Mouse (Mus musculus): ENCODE measurements around the gene Sele. TPM values are rescaled to one million over a fixed set of nuclear protein-coding genes. Genes with fewer than 3 reads are reported as not detected.
"Not testable (repeated sequence)": the region's sequence is repeated elsewhere in the genome, so short reads cannot be mapped to it uniquely, and the experiment has no call there.

The Sele gene
- under 1 TPM; 0.16 to 0.41 TPM for total RNA-seq (2021)

- no peak for DNase-seq (ENCODE audit: extremely low spot score in 1 of 2, low spot score in 2 of 2)
- intact Hi-C loops (cut with DNase I): no loop called here
These were observed at the start of gene Sele for GRCm38 (mm10) chr1:164047934-164048333. Sele (plus strand) TSS chr1:164048234.

- intact Hi-C loops (cut with DNase I): no loop called here
- DNase-seq (ENCODE audit: extremely low spot score in 1 of 2, low spot score in 2 of 2): no peak
These were observed 46.1 kb upstream of the Sele start for GRCm38 (mm10) chr1:164001831-164002452.

- DNase-seq (ENCODE audit: extremely low spot score in 1 of 2, low spot score in 2 of 2): no peak
- intact Hi-C loops (cut with DNase I): no loop called here
These were observed 43.7 kb upstream of the Sele start for GRCm38 (mm10) chr1:164004311-164004710.

GRCm38 (mm10) chr1:164009235-164009634 is 38.8 kb upstream of the Sele start:
- peak in 1 of 2 experiments; percentile 28 for DNase-seq (ENCODE audit: extremely low spot score in 1 of 2, low spot score in 2 of 2)
- intact Hi-C loops (cut with DNase I): loop anchor here (5.0 kb wide), 1 partner anchor 128 kb away; no protein-coding TSS in a partner anchor

- intact Hi-C loops (cut with DNase I): no loop called here
These were observed 33.4 kb upstream of the Sele start for GRCm38 (mm10) chr1:164014616-164015015.

DNA sequence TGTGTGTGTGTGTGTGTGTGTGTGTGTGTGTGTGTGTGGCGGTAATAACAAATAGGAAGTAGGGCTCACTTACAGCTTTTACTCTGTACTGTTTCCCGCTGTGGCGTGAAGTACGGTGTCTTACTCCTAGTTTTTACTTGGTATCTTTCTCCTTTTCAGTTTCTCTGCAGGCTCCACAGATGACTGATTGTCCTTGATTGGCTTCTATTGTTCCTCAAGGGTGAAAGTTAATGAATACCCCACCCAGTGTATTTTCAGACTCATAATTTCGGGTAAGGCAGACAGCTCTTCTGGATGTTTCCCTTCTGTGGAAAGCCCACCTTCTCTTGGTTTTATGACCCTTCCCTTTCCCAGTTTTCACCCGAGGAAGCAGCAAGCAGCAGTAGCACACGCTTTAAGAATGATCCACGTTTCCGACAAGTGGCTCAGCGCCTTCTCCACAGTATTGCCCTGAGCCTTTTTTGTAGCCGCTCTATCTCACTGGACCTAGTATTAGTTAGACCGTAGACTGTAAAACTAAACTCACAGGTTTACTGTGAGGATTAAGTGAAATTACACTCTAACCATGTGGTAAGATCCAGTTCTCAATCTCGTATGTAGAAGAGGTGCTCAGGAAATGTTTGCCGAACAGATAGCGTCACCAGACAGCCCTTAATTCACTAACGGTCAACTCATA is 29.7 kb upstream of the Sele start:
- DNase-seq (ENCODE audit: extremely low spot score in 1 of 2, low spot score in 2 of 2): no peak
- intact Hi-C loops (cut with DNase I): no loop called here

More at GRCm38 (mm10) chr1:164014616-164015015, 33.4 kb upstream of the Sele start:
- no peak for DNase-seq (ENCODE audit: extremely low spot score in 1 of 2, low spot score in 2 of 2)

DNA sequence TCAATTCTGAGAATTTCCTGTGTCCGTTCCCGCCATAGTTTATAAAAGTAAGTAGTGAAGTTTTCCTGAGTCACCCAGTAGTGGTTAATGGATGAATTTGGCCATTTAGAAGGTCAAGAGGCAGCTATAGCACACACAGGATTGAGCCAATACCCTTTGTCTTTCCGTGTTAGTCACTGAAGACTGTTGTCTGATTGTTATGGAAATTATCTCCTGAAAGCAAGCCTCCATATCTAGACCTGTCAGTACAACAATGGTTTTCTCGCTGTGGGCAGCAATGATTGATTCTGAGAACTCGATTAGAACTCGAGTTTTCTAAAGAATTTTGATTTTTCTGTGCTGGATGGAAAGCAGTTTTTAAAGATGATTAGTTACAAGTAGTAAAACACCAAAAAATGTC is 28.2 kb upstream of the Sele start:
- intact Hi-C loops (cut with DNase I): no loop called here
- DNase-seq (ENCODE audit: extremely low spot score in 1 of 2, low spot score in 2 of 2): no peak

DNA sequence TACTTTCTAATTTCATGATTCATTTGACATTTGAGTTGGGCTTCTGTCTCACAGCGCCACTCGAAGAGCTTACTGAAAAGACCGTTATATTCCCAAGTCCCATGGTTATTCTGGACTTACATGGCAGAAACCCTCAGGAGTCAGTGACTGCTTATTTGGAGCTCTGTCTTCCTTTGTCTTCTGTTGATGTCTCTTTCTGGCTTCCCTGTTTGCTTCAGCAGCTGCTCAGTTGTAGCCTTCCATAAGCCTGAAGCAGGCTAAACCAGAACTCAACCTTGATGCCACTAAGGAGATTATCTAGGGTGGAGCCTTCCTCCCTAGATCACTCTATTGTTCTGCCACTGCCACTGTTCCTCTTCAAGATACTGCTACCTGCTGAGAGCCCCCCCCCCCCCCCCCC is 27.3 kb upstream of the Sele start:
- DNase-seq (ENCODE audit: extremely low spot score in 1 of 2, low spot score in 2 of 2); intact Hi-C loops (cut with DNase I): not testable (repeated sequence)

- intact Hi-C loops (cut with DNase I); DNase-seq (ENCODE audit: extremely low spot score in 1 of 2, low spot score in 2 of 2): not testable (repeated sequence)
These were observed 25.9 kb upstream of the Sele start for GRCm38 (mm10) chr1:164022106-164022505.

GRCm38 (mm10) chr1:164025685-164026084 is 22.3 kb upstream of the Sele start:
- DNase-seq (ENCODE audit: extremely low spot score in 1 of 2, low spot score in 2 of 2): no peak
- intact Hi-C loops (cut with DNase I): no loop called here

DNA sequence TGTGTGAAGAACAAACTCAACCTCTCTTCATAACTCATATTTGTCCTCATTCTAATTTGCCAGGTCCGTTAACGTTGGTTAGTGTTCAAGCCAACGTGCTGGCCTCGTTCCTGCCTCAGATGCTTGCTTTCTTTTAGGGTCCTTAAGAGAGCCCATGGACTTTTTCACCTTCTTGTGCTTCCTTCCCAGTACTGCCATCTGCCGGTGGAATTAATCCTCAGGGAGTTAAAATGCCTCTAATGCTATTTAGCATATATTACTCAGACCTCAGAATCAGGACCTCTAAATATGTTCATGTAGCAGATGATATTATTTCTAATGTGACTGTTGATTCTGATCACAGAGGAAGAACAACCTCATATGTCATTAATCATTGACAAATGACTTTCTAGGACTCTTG is 20.6 kb upstream of the Sele start:
- DNase-seq (ENCODE audit: extremely low spot score in 1 of 2, low spot score in 2 of 2): no peak
- intact Hi-C loops (cut with DNase I): no loop called here

- intact Hi-C loops (cut with DNase I): no loop called here
- no peak for DNase-seq (ENCODE audit: extremely low spot score in 1 of 2, low spot score in 2 of 2)
These were observed 7.5 kb upstream of the Sele start for GRCm38 (mm10) chr1:164040385-164041135.

GRCm38 (mm10) chr1:164043549-164043948 is 4.5 kb upstream of the Sele start:
- DNase-seq (ENCODE audit: extremely low spot score in 1 of 2, low spot score in 2 of 2): no peak
- intact Hi-C loops (cut with DNase I): no loop called here

- DNase-seq (ENCODE audit: extremely low spot score in 1 of 2, low spot score in 2 of 2): no peak
- intact Hi-C loops (cut with DNase I): no loop called here
These were observed 5.5 kb downstream of the Sele start for GRCm38 (mm10) chr1:164053561-164053960.

- intact Hi-C loops (cut with DNase I): no loop called here
- no peak for DNase-seq (ENCODE audit: extremely low spot score in 1 of 2, low spot score in 2 of 2)
These were observed 6.8 kb downstream of the Sele start for GRCm38 (mm10) chr1:164054800-164055199.

GRCm38 (mm10) chr1:164060071-164060470 is 12.0 kb downstream of the Sele start:
- intact Hi-C loops (cut with DNase I): loop anchor here (5.0 kb wide), 1 partner anchor 77 kb away; no protein-coding TSS in a partner anchor

GRCm38 (mm10) chr1:164061278-164061677 is 13.2 kb downstream of the Sele start:
- intact Hi-C loops (cut with DNase I): loop anchor here (5.0 kb wide), 1 partner anchor 76 kb away; no protein-coding TSS in a partner anchor
- no peak for DNase-seq (ENCODE audit: extremely low spot score in 1 of 2, low spot score in 2 of 2)

More at GRCm38 (mm10) chr1:164060071-164060470, 12.0 kb downstream of the Sele start:
- no peak for DNase-seq (ENCODE audit: extremely low spot score in 1 of 2, low spot score in 2 of 2)

DNA sequence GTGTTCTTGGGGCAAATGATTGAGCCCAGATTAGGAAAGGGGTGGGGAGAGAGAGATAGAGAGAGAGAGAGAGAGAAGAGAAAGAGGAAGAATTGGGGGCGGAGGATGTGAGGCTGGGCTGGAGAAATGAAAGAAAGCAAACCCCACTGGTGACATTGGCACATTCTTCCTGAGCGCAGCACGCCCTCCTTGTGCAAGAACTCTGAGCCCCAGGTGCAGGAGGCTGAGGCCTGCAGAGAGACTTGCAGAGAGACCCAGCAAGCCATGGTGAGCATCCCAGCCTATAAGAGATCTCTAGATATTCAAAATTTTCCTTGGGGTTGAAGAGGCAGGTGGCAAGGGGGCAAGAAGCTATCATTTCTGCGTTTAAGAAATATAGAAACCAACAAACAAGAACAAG is 13.9 kb downstream of the Sele start, which contains the start of gene Sell:
Gene Sell, plus strand, starts transcription at position 58 of the 400 bp plus-strand sequence.
- intact Hi-C loops (cut with DNase I): loop anchor here (5.0 kb wide), 1 partner anchor 75 kb away; no protein-coding TSS in a partner anchor
- no peak for DNase-seq (ENCODE audit: extremely low spot score in 1 of 2, low spot score in 2 of 2)

- no peak for DNase-seq (ENCODE audit: extremely low spot score in 1 of 2, low spot score in 2 of 2)
- intact Hi-C loops (cut with DNase I): loop anchor here (5.0 kb wide), 1 partner anchor 74 kb away; no protein-coding TSS in a partner anchor
These were observed 14.8 kb downstream of the Sele start for GRCm38 (mm10) chr1:164062856-164063255.
